Mouse (Mus musculus) B cell, adult 2 months (primary cell): ENCODE measurements around the gene Gid8.

Experiments used
- DNase-seq, 2 experiments: peaks; one replicate each; pipeline ENCODE4 v3.0.0; 2022

Gid8 gene

DNA sequence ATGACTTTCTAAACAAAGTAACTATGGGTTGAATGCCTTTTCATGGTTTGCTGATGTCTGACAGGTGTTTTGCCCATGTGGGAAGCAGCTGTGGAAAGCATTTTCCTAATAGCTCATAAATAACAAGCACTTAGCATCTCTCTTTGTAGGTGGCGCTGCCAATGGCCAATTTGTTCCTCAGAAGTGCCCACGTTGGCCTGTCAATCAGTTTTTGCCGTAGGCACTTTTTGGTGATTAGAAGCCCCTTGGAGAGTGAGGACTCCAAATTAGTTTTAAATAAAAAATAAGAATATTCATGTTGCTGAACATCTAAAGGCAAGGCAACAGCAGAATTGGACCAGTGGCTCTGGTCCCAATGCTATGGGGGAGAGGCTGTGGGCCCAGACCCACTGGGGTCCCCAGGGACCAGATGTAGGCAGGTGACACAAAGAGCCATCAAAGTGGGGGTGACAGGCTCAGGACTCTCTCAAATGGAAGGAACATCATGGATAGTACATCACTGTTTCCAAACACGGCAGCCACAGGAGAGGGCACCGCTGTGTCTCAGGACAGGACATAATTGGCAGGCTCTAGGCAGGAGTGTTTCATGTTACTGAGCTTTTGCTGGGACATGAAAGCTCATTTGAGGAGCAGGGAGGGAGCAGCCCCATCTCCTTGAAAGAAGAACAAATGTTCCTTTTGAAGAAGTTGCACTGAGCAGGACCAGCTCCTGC, 45.2 kb downstream of the Gid8 start:
- DNase-seq, result no peak

DNA sequence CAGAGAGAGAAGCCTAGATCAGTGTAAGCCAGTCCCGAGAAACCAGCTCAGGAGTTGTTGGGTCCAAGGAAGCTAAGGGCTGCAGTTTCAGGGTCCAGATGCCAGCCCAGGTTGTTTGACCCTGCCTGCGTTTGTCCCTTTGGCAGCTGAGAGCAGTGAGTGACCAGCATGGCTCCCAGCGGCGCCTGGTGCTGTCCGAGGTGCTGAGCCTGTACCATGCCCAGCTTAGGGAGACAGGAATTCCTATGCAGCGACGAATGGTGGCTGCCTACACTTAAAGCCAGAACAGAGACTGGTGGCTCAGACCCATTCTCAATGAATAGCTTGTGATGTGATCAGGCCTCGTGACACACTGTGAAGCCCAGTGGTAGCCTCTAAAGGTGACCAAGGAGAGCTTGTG, 46.0 kb downstream of the Gid8 start:
- peak in 1 of 2 experiments; percentile 22 for DNase-seq

DNA sequence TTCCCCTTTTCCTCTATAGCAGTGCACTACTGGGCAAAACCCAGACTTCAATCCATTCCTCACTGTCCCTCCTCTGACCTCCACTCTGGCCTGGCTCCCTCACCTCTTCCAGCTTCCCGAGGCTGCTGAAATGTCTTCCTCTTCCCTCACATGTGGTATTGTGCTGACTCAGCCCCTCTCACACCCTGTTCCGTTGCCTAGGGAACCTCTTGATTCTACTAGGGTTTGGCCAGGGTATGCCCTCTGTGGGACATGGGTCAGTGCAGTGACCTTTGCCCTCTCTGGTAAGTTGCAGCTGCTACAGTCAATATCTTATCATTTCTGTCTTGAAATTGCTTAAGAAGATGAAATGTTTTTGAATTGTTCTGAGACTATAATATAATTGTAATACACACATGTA, 46.9 kb downstream of the Gid8 start:
- DNase-seq, result no peak

DNA sequence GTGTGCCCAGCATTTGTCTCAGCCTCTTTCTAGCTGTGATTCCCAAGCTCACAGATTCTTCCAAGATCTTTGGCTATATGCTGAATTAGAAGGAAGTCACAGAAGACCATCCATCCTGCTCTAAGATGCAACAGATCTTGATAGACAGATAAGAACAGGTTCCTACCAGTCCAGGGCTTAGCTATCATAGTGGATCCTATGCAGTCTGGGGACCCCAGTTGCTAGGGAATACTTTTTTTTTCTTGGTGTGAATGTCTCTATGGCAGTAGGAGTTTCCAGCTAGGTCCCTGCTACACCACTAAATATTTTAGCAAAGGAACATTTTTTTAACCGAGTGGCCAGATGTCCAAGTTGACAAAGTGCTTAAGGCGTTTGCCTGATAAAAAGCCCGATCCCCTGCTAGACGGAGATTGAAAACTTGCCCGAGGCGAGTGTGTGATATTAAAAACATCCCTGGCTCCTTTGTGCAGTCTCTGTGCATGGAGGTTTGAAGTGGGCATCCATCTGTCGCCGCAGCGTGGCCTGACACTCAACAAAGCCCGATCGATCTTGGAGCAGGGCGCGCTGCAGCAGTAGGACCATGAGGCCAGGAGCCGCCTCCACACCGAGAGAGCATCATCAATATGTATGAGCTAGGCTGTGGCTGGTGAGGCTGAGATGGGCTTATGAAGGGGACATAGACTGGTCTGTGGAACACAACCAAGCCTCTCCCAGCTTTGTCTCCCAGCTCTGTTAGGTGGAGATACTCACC, 48.8 kb downstream of the Gid8 start:
- no peak for DNase-seq

DNA sequence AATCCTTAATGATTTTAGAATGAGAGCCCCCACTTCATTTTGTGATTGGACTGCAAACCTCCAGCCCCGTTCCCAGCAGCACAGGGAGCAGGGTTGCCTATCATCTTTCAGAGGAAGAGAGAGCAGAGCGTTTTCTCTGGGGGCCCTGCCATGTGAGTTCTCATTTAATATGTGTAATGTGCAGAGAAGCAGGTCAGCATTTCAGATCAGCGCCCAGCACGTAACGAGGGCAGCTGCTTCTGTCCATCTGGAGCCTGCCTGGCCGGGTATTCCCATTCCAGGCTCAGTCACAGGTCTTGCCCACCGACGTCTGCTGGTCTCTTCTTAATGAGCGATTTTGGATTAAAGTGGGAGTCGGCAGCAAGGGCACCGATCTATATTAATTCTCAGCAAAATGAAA, 55.1 kb downstream of the Gid8 start:
- DNase-seq, result no peak

DNA sequence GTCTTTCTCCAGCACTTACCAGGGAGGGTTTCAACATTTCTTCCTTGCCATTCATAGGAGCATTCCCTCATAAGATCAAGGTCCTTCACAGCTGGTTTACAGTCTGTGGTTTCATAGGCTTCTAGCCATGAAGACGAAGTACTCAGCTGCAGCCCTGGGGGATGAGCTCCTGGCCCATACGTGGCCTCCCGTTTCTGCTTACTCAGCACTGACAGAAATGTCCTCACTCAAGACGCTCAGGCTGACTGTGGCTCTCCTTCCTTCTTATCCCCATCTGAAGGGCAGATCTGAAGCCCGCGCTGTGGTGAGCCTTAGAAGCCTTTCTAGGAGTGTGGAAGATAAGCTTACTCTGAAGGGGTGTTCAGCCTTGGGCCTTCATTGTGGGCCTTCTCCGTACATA, 55.8 kb downstream of the Gid8 start:
- DNase-seq, result no peak
